Mouse (Mus musculus): ENCODE data around the gene Olfr1369-ps1.

Olfr1369-ps1 gene

GRCm38 (mm10) chr13:21168371-21169011 lies 57.2 kb downstream of the Olfr1369-ps1 start:
- peak; percentile 32 to 34 for DNase-seq (ENCODE audit: low spot score in 2 of 2)
